Mouse (Mus musculus): ENCODE results near the gene Fxyd7.

The Fxyd7 gene

GRCm38 (mm10) chr7:31031731-31032130, 19.5 kb downstream of the Fxyd7 start:
- no peak for DNase-seq (ENCODE audit: low read depth, low spot score)
- no peaks in the 10 kb centered on the region for H3K27me3 ChIP-seq (ENCODE audit: control insufficient read depth, insufficient read depth, low read length, poor library complexity, severe bottlenecking)

DNA sequence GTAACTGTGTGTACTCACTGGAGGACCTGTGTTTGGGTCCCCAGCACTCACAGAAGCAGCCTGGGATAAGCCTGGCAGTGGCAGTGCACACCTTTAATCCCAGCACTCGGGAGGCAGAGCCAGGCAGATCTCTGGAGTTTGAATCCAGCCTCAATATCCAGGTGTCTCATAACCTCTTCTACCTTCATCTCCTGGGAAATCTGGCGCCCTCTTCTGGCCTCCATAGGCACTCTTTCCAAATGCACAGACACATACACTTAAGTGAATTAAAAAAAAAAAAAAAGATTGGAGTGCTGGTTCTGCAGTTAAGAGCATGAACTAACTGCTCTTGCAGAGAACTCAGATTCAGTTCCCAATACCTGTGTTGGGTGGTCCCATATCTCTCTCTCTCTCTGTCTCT, 20.6 kb downstream of the Fxyd7 start:
- no peaks in the 10 kb centered on the region; the same call in 1 of the 2 replicates for H3K36me3 ChIP-seq (ENCODE audit: control insufficient read depth, insufficient read depth, low read length, poor library complexity, severe bottlenecking)
- DNase-seq (ENCODE audit: low read depth, low spot score), result no peak
- H3K27me3 ChIP-seq (ENCODE audit: control insufficient read depth, insufficient read depth, low read length, poor library complexity, severe bottlenecking), result no peaks in the 10 kb centered on the region

More at GRCm38 (mm10) chr7:31031731-31032130, 19.5 kb downstream of the Fxyd7 start:
- no peaks in the 10 kb centered on the region; the same call in 1 of the 2 replicates for H3K36me3 ChIP-seq (ENCODE audit: control insufficient read depth, insufficient read depth, low read length, poor library complexity, severe bottlenecking)

DNA sequence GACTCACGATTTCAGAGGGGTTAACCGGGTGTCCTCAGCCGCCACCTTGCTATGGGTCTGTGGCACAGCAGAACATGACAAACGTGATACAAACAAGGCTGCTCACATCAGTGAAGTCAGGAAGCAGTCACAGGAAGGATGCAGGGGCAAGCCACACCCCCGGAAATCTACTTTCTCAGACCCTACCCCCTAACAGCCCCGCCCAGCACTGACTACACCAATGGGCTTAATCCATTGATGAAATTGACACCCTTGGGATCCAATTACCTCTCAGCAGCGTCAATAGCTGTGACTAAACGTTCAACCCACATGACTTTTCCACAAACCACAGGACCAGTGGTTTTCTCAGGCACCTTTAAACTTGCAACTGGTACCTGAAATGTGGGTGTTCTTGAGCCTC, 22.7 kb downstream of the Fxyd7 start:
- Histone ChIP-seq H3K36me3 (ENCODE audit: control insufficient read depth, insufficient read depth, low read length, poor library complexity, severe bottlenecking) (no peaks in the 10 kb centered on the region), H3K27me3 (ENCODE audit: control insufficient read depth, insufficient read depth, low read length, poor library complexity, severe bottlenecking) (no peaks in the 10 kb centered on the region)
- no peak for DNase-seq (ENCODE audit: low read depth, low spot score)

DNA sequence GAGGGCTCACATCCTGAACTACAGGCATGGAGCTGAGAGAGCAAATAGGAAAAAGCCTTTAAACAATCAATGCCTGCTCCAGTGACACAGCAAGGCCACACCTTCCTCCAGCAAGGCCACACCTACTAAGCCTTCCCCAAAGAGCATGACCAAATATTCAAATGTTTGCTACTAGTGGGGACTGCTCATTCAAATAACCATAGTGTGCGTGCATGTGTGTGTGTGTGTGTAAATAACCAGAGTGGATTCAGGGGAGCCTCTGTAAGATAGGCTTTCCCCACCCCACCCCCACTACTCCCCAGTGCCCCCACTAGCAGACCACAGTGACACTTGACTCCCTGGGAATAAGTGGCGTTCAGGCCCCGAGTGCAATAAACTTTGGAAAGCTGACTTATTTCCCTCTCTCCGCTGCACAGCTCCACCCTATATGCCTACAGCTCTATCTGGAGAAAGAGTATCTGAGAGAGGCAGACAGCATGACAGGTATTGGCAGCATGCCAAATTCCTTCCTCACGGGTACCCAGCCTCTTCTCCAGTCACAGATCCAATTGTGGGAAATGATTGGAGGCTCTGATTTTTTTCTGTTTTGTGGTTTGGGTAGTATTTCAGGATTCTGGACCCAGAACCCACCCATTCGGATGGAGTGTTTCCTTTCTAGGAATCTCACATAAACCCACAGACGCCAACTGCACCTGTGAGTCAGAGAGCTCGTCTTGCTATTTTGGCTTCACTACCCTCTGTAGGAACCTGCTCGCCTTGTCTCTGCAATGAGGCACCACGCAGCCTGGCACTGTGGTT, 34.0 kb downstream of the Fxyd7 start:
- Histone ChIP-seq H3K36me3 (ENCODE audit: control insufficient read depth, insufficient read depth, low read length, poor library complexity, severe bottlenecking) (no peaks in the 10 kb centered on the region), H3K27me3 (ENCODE audit: control insufficient read depth, insufficient read depth, low read length, poor library complexity, severe bottlenecking) (no peaks in the 10 kb centered on the region; the same call in 1 of the 2 replicates)
- peak; percentile 73 for DNase-seq (ENCODE audit: low read depth, low spot score)

DNA sequence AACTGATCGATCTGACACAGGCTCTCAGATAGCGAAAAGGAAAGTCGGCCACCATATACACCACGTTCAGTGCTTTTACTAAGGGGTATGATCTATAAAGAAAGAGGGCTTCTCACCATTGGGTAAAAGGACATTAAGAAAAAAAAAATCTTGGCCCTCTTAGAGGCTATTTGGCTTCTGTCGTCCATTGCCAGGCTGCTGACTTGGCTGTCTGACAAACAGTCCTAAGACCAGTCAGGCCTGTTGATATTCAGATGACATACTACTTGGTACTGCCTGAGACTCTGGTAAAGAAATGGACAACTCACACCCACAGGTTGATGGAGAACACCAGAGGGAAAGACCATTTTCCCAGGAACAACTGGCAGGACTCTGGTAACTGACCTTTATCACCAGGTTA, 38.3 kb downstream of the Fxyd7 start:
- H3K27me3 ChIP-seq (ENCODE audit: control insufficient read depth, insufficient read depth, low read length, poor library complexity, severe bottlenecking), result no peaks in the 10 kb centered on the region; the same call in 1 of the 2 replicates
- DNase-seq (ENCODE audit: low read depth, low spot score), result no peak
- no peaks in the 10 kb centered on the region for H3K36me3 ChIP-seq (ENCODE audit: control insufficient read depth, insufficient read depth, low read length, poor library complexity, severe bottlenecking)

DNA sequence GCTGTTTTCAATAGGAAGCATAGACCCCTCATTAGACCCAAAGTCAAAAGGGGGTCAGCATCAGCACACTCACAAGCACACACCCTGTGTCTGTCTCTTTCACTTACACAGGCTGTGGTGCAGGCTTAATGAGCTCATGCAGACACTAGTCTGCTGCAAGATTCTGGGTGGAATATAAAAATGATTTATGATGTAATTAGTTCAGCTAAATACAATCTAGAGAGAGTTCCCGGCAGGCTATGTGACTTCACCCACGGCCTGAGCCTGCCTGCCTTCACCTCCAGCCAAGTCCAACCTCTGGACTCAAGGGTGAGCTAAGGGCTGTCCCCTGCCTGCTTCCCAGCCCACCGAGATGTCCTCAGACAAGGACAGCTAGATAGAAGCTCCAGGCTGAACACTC, 42.4 kb downstream of the Fxyd7 start:
- no peak for DNase-seq (ENCODE audit: low read depth, low spot score)
- Histone ChIP-seq H3K36me3 (ENCODE audit: control insufficient read depth, insufficient read depth, low read length, poor library complexity, severe bottlenecking) (no peaks in the 10 kb centered on the region), H3K27me3 (ENCODE audit: control insufficient read depth, insufficient read depth, low read length, poor library complexity, severe bottlenecking) (no peaks in the 10 kb centered on the region)

GRCm38 (mm10) chr7:31008175-31008574, 43.1 kb downstream of the Fxyd7 start:
- no peaks in the 10 kb centered on the region for H3K36me3 ChIP-seq (ENCODE audit: control insufficient read depth, insufficient read depth, low read length, poor library complexity, severe bottlenecking)
- no peak for DNase-seq (ENCODE audit: low read depth, low spot score)

DNA sequence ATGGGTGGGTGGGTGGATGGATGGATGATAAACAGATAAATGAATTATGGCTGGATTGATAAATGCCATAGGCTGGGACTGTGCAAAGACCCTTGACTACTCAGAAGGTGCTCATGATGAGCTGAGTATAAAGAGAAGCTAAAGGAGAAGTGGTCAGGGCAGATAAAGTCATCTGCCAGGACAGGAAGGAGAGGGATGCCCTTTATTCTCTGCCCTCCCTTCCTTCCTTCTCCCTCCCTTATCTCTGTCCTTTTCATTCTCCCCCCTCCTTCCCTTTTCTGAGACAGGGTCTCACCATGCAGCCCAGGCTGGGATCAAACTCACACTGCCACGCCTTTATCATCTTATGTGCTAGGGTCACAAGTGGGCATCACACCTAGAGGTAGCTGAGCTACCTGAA, 43.5 kb downstream of the Fxyd7 start:
- Histone ChIP-seq H3K27me3 (ENCODE audit: control insufficient read depth, insufficient read depth, low read length, poor library complexity, severe bottlenecking) (no peaks in the 10 kb centered on the region), H3K36me3 (ENCODE audit: control insufficient read depth, insufficient read depth, low read length, poor library complexity, severe bottlenecking) (no peaks in the 10 kb centered on the region)
- DNase-seq (ENCODE audit: low read depth, low spot score), result no peak

More at GRCm38 (mm10) chr7:31008175-31008574, 43.1 kb downstream of the Fxyd7 start:
- no peaks in the 10 kb centered on the region for H3K27me3 ChIP-seq (ENCODE audit: control insufficient read depth, insufficient read depth, low read length, poor library complexity, severe bottlenecking)

- no peaks in the 10 kb centered on the region for H3K36me3 ChIP-seq (ENCODE audit: control insufficient read depth, insufficient read depth, low read length, poor library complexity, severe bottlenecking)
- DNase-seq (ENCODE audit: low read depth, low spot score), result peak; percentile 73
- H3K27me3 ChIP-seq (ENCODE audit: control insufficient read depth, insufficient read depth, low read length, poor library complexity, severe bottlenecking), result no peaks in the 10 kb centered on the region
Measured at GRCm38 (mm10) chr7:31002650-31003049, 48.6 kb downstream of the Fxyd7 start.

- H3K27me3 ChIP-seq (ENCODE audit: control insufficient read depth, insufficient read depth, low read length, poor library complexity, severe bottlenecking), result no peaks in the 10 kb centered on the region
- peak; percentile 68 for DNase-seq (ENCODE audit: low read depth, low spot score)
- H3K36me3 ChIP-seq (ENCODE audit: control insufficient read depth, insufficient read depth, low read length, poor library complexity, severe bottlenecking), result no peaks in the 10 kb centered on the region
Measured at GRCm38 (mm10) chr7:31000505-31001020, 50.7 kb downstream of the Fxyd7 start.

DNA sequence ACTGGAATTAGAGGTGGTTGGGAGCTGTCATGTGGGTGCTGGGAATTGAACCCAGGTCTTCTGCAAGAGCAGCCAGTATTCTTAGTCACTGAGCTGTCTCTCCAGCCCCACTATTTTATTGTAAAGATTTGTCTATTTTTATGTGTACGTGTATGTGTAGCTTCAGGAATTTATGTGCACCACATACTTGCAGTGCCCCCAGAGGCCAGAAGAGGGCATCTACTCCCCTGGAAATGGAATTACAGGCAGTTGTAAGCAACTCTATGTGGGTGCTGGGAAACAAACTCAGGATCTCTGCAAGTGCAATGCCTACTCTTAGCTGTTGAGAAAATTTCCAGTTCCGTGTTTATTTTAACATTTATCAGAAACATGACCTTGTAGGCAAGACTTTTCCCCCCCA, 54.8 kb downstream of the Fxyd7 start:
- Histone ChIP-seq H3K27me3 (ENCODE audit: control insufficient read depth, insufficient read depth, low read length, poor library complexity, severe bottlenecking) (no peaks in the 10 kb centered on the region), H3K36me3 (ENCODE audit: control insufficient read depth, insufficient read depth, low read length, poor library complexity, severe bottlenecking) (no peaks in the 10 kb centered on the region)
- DNase-seq (ENCODE audit: low read depth, low spot score), result peak; percentile 34

DNA sequence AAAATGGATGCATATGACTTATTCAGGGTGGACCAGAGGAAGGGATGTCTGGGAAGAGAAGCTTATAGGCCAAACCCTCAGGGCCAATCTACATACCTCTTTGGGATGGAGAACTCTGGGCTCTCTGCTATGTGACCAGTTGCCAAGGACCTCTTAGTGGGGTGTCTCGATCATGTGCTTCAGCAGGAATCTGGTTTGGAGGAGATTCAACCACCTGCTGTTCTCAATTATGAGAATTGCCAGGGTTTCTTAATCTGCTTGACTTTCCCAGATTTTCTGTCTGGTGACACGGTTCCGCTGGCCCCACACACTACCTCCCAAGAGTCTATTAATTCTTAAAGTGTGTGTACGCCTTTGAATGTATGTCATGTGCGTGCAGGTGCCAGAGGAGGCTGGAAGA, 57.3 kb downstream of the Fxyd7 start:
- no peak for DNase-seq (ENCODE audit: low read depth, low spot score)
- H3K36me3 ChIP-seq (ENCODE audit: control insufficient read depth, insufficient read depth, low read length, poor library complexity, severe bottlenecking), result no peaks in the 10 kb centered on the region
- no peaks in the 10 kb centered on the region for H3K27me3 ChIP-seq (ENCODE audit: control insufficient read depth, insufficient read depth, low read length, poor library complexity, severe bottlenecking)
